Mouse (Mus musculus): ENCODE measurements at regions not wholly inside any gene's neighbourhood (a gene's known extent, or its start where the extent isn't known, plus 50 kb on each side); places are given as distances from the start of the nearest gene placed in this dataset.

DNA sequence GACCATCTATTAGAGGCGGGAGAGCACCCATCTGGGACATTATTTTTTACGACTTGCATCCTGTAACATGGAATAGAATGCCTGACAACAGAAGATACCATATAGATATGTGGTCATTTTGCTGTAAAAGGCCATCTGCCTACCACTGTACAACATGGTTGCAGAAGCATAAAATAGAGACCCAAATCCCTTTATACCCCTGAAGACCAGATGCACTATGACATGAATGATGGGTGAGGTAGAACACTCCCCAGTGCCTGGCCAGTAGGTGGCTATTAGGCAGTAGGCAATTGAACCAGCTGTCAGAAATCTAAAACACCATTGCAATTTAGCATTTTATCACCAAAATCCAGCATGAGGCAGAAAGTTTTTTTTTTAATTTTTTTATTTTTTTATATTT is 289.6 kb downstream of the Lmo7 start:
- no peaks in the 10 kb centered on the region for H3K4me1 ChIP-seq
- no peak for ATAC-seq (ENCODE audit: low FRiP score)
- no peaks in the 10 kb centered on the region for H3K9me3 ChIP-seq
- H3K9ac ChIP-seq: no peak overlapping the region
- H3K4me3 ChIP-seq (replicated peaks): no peak overlapping the region
- no peaks in the 10 kb centered on the region for H3K36me3 ChIP-seq (replicated peaks)
- H3K27me3 ChIP-seq: no peaks in the 10 kb centered on the region
- no peak overlapping the region for H3K4me2 ChIP-seq
- 83% methylated on average over 2 of the region's 2 CpGs for WGBS
- no peak overlapping the region for H3K27ac ChIP-seq

DNA sequence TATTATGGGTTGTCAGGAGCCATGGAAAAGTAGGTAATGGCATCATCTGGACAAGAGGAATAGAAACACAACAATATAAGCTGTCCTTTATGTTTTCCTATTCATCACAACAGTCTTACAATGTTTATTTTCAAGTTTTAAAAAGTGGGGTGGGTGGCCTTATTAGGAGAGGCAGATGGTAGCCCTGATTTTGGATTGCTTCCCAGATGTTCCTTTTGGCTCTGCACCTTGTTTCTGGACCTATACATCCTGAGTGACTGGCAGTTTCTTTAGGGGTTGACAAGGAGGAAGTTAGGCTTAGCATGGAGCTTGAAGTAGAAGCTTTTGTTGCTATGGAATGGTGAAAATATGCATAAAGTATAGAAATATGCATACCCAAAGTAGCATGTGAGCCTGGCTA is 286.8 kb downstream of the Lmo7 start:
- no peaks in the 10 kb centered on the region for H3K4me1 ChIP-seq
- no peak overlapping the region for H3K9ac ChIP-seq
- H3K4me3 ChIP-seq (replicated peaks): no peak overlapping the region
- no peak overlapping the region for H3K4me2 ChIP-seq
- H3K36me3 ChIP-seq (replicated peaks): no peaks in the 10 kb centered on the region
- no peak for ATAC-seq (ENCODE audit: low FRiP score)
- no peaks in the 10 kb centered on the region for H3K9me3 ChIP-seq
- H3K27ac ChIP-seq: no peak overlapping the region
- H3K27me3 ChIP-seq: no peaks in the 10 kb centered on the region

DNA sequence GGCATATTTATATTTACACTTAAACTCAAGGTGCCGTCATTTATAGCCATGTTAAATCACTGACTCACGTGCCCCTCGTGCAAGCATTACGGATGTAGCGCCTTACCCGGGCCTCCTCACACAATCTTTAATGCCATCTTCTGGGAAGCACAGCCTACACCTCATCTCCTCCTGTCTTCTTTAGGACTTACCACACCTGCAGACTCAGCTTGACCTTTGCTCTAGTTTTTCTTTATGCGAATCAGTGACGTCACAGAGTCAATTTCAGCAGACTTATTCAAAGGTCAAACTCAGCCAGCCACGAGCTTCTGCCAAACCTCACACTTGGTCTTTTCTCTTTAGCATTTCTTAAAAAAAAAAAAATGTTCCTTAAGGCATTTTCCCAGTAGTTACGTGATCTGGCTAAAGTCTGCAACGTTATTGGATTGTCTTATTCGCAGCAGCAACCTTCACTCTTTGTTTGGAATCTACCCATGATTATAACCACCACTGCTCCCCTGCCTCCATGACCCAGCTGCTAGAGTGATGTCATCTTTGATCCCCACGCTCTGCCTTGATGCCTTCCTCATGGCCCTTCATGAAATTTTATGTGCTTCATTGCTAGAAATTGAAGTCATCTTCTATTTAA is 285.3 kb downstream of the Lmo7 start:
- ATAC-seq (ENCODE audit: low FRiP score): no peak
- no peak overlapping the region for H3K4me2 ChIP-seq
- H3K4me1 ChIP-seq: no peaks in the 10 kb centered on the region
- H3K9ac ChIP-seq: no peak overlapping the region
- no peak overlapping the region for H3K4me3 ChIP-seq (replicated peaks)
- no peaks in the 10 kb centered on the region for H3K36me3 ChIP-seq (replicated peaks)
- 88% methylated on average over 13 of the region's 13 CpGs for WGBS
- no peaks in the 10 kb centered on the region for H3K27me3 ChIP-seq
- H3K9me3 ChIP-seq: no peaks in the 10 kb centered on the region
- no peak overlapping the region for H3K27ac ChIP-seq

DNA sequence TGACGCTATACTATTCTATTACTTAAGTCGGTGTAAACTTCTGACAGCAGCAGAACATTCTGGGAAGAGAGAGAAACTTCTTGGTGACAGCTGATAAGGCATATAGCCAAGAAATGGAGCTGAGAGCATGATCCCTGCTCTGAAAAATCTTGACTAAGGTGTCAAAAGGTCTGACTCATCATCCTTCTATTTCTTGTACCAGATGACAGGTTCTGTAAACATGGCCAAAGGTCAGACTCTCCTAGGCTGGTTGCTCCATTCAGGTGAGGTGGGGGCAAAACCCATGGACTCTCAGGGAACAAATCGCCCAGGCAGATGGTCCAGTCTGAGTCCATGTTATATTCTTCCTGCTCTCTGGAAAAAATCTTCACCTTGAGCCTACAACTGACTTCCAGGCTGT is 283.5 kb downstream of the Lmo7 start:
- no peaks in the 10 kb centered on the region for H3K9me3 ChIP-seq
- no peak overlapping the region for H3K27ac ChIP-seq
- no peaks in the 10 kb centered on the region for H3K36me3 ChIP-seq (replicated peaks)
- WGBS: 86% methylated on average over 3 of the region's 3 CpGs
- H3K4me2 ChIP-seq: no peak overlapping the region
- ATAC-seq (ENCODE audit: low FRiP score): no peak
- H3K9ac ChIP-seq: no peak overlapping the region
- no peak overlapping the region for H3K4me3 ChIP-seq (replicated peaks)
- H3K27me3 ChIP-seq: no peaks in the 10 kb centered on the region
- no peaks in the 10 kb centered on the region for H3K4me1 ChIP-seq

DNA sequence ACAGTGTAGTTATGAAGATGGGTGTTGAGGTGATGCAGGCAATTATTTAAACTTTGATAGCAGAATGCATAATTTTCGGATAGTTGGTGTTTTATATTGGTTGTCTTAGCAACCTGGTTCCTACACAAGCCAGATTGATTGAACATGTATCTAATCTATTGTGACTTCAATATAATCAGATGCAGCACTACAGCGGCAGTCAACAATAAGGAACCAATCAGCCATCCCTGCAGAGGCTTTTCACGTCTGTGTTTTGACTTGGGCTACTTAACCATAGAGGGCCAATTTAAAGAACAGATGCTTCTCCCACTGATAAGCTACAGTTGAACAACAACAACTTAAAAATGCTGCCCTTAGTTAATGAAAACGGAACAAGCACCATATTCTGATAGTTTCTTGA is 267.8 kb downstream of the Lmo7 start:
- whole genome bisulfite sequencing: 35% methylated on average over 4 of the region's 4 CpGs
- Histone ChIP-seq H3K4me1 (no peaks in the 10 kb centered on the region; the same call in 1 of the 2 replicates), H3K36me3 (replicated peaks) (no peaks in the 10 kb centered on the region), H3K4me3 (replicated peaks) (no peak overlapping the region), H3K9me3 (no peaks in the 10 kb centered on the region), H3K27ac (no peak overlapping the region), H3K9ac (no peak overlapping the region), H3K27me3 (no peaks in the 10 kb centered on the region), H3K4me2 (no peak overlapping the region)
- no peak for ATAC-seq (ENCODE audit: low FRiP score)

DNA sequence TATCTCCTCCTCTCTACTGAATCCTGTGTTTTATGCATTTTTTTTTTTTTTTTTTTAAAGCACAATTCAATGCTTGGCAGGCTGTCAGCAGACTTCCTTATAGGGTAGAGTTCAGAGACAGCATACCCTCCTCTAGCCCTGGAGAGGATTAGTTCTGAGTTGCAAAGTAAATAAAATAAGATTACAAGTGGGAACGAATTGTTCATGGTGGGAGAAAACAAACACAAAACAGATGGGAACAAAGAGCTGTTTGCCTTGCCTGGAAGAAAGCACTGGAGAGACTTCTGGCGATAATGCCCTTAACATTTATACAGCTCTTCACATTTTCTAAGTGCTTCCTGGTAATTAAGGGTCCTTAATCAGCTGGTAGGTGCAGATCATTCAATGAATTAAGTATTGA is 254.6 kb downstream of the Lmo7 start:
- no peak for ATAC-seq (ENCODE audit: low FRiP score)
- Histone ChIP-seq H3K9me3 (no peaks in the 10 kb centered on the region), H3K4me1 (no peaks in the 10 kb centered on the region), H3K36me3 (replicated peaks) (no peaks in the 10 kb centered on the region), H3K4me2 (no peak overlapping the region), H3K27me3 (no peaks in the 10 kb centered on the region), H3K27ac (no peak overlapping the region), H3K4me3 (replicated peaks) (no peak overlapping the region), H3K9ac (no peak overlapping the region)
- WGBS: 22% methylated on average over 2 of the region's 2 CpGs

Measured in forebrain, embryonic 12.5 days (tissue).